Mouse (Mus musculus): ENCODE measurements around the gene Pnma1. TPM values are rescaled to one million over a fixed set of nuclear protein-coding genes. Genes with fewer than 3 reads are reported as not detected.

Gene Pnma1
- polyA plus RNA-seq, 1 experiment from 2014 or later, result 0.14 TPM

GRCm38 (mm10) chr12:84180701-84181435 is 32.6 kb upstream of the Pnma1 start:
- H3K4me3 ChIP-seq (ENCODE audit: low read depth, low read length), result no peak overlapping the region
- peak overlapping the region; percentile 47 for H3K9ac ChIP-seq (ENCODE audit: low read depth, low read length)
- H3K27me3 ChIP-seq (ENCODE audit: control insufficient read depth, insufficient read depth, low read depth, low read length), result no peaks in the 10 kb centered on the region
- H3K36me3 ChIP-seq (ENCODE audit: control insufficient read depth, insufficient read depth), result peaks cover 5% of the 10 kb centered on the region; the same call in 1 of the 2 replicates
- H3K4me2 ChIP-seq (ENCODE audit: low read depth, low read length), result peak overlapping the region; percentile 46
- H3K27ac ChIP-seq (ENCODE audit: low read length), result peak overlapping the region; percentile 54
- no peaks in the 10 kb centered on the region for H3K9me3 ChIP-seq (replicated peaks; ENCODE audit: control insufficient read depth, low read length)
- H3K4me1 ChIP-seq (ENCODE audit: control insufficient read depth, low read depth, low read length), result peaks cover 77% of the 10 kb centered on the region
- ATAC-seq (ENCODE audit: low read depth), result peak; percentile 62
- WGBS (ENCODE audit: insufficient replicate concordance), result 12% methylated on average over 8 of the region's 8 CpGs

- WGBS (ENCODE audit: insufficient replicate concordance), result 73% methylated on average over 3 of the region's 3 CpGs
- H3K4me2 ChIP-seq (ENCODE audit: low read depth, low read length), result 0 out of 2 replicates have a peak overlapping the region, but pooled peaks have one; percentile 46
- peaks cover 77% of the 10 kb centered on the region for H3K4me1 ChIP-seq (ENCODE audit: control insufficient read depth, low read depth, low read length)
- H3K27me3 ChIP-seq (ENCODE audit: control insufficient read depth, insufficient read depth, low read depth, low read length), result no peaks in the 10 kb centered on the region
- H3K9ac ChIP-seq (ENCODE audit: low read depth, low read length), result peak overlapping the region; percentile 30; the same call in 1 of the 2 replicates
- H3K27ac ChIP-seq (ENCODE audit: low read length), result peak overlapping the region; percentile 57
- no peaks in the 10 kb centered on the region for H3K9me3 ChIP-seq (replicated peaks; ENCODE audit: control insufficient read depth, low read length)
- no peak for ATAC-seq (ENCODE audit: low read depth)
- no peak overlapping the region for H3K4me3 ChIP-seq (ENCODE audit: low read depth, low read length)
- peaks cover 4% of the 10 kb centered on the region; the same call in 1 of the 2 replicates for H3K36me3 ChIP-seq (ENCODE audit: control insufficient read depth, insufficient read depth)
Measured at GRCm38 (mm10) chr12:84180090-84180489, 31.8 kb upstream of the Pnma1 start.

GRCm38 (mm10) chr12:84178652-84179445 is 30.6 kb upstream of the Pnma1 start:
- Histone ChIP-seq H3K4me2 (ENCODE audit: low read depth, low read length) (peak overlapping the region; percentile 11; the same call in 1 of the 2 replicates), H3K4me3 (ENCODE audit: low read depth, low read length) (no peak overlapping the region), H3K27me3 (ENCODE audit: control insufficient read depth, insufficient read depth, low read depth, low read length) (no peaks in the 10 kb centered on the region), H3K36me3 (ENCODE audit: control insufficient read depth, insufficient read depth) (peaks cover 3% of the 10 kb centered on the region), H3K9me3 (replicated peaks; ENCODE audit: control insufficient read depth, low read length) (no peaks in the 10 kb centered on the region), H3K4me1 (ENCODE audit: control insufficient read depth, low read depth, low read length) (peaks cover 87% of the 10 kb centered on the region), H3K27ac (ENCODE audit: low read length) (peak overlapping the region; percentile 97), H3K9ac (ENCODE audit: low read depth, low read length) (peak overlapping the region; percentile 11; the same call in 1 of the 2 replicates)
- 51% methylated on average over 10 of the region's 10 CpGs for WGBS (ENCODE audit: insufficient replicate concordance)
- no peak for ATAC-seq (ENCODE audit: low read depth)

- 39% methylated on average over 1 of the region's 1 CpGs for WGBS (ENCODE audit: insufficient replicate concordance)
- peak overlapping the region; percentile 86; the same call in 1 of the 2 replicates for H3K4me2 ChIP-seq (ENCODE audit: low read depth, low read length)
- H3K36me3 ChIP-seq (ENCODE audit: control insufficient read depth, insufficient read depth), result peaks cover 11% of the 10 kb centered on the region
- no peak for ATAC-seq (ENCODE audit: low read depth)
- H3K27ac ChIP-seq (ENCODE audit: low read length), result peak overlapping the region; percentile 97
- peaks cover 94% of the 10 kb centered on the region for H3K4me1 ChIP-seq (ENCODE audit: control insufficient read depth, low read depth, low read length)
- H3K27me3 ChIP-seq (ENCODE audit: control insufficient read depth, insufficient read depth, low read depth, low read length), result no peaks in the 10 kb centered on the region
- H3K9me3 ChIP-seq (replicated peaks; ENCODE audit: control insufficient read depth, low read length), result no peaks in the 10 kb centered on the region
- H3K4me3 ChIP-seq (ENCODE audit: low read depth, low read length), result no peak overlapping the region
- peak overlapping the region; percentile 76 for H3K9ac ChIP-seq (ENCODE audit: low read depth, low read length)
Measured at GRCm38 (mm10) chr12:84178052-84178451, 29.8 kb upstream of the Pnma1 start.

GRCm38 (mm10) chr12:84176886-84177765 is 28.8 kb upstream of the Pnma1 start:
- H3K4me1 ChIP-seq (ENCODE audit: control insufficient read depth, low read depth, low read length), result peaks cover 93% of the 10 kb centered on the region
- 20% methylated on average over 6 of the region's 6 CpGs for WGBS (ENCODE audit: insufficient replicate concordance)
- no peak for ATAC-seq (ENCODE audit: low read depth)
- peak overlapping the region; percentile 86 for H3K4me2 ChIP-seq (ENCODE audit: low read depth, low read length)
- peaks cover 19% of the 10 kb centered on the region for H3K36me3 ChIP-seq (ENCODE audit: control insufficient read depth, insufficient read depth)
- no peaks in the 10 kb centered on the region for H3K9me3 ChIP-seq (replicated peaks; ENCODE audit: control insufficient read depth, low read length)
- peak overlapping the region; percentile 76 for H3K9ac ChIP-seq (ENCODE audit: low read depth, low read length)
- peak overlapping the region; percentile 62 for H3K4me3 ChIP-seq (ENCODE audit: low read depth, low read length)
- H3K27ac ChIP-seq (ENCODE audit: low read length), result peak overlapping the region; percentile 97
- no peaks in the 10 kb centered on the region for H3K27me3 ChIP-seq (ENCODE audit: control insufficient read depth, insufficient read depth, low read depth, low read length)

- peak; percentile 28 for ATAC-seq (ENCODE audit: low read depth)
- 5% methylated on average over 13 of the region's 13 CpGs for WGBS (ENCODE audit: insufficient replicate concordance)
- H3K27ac ChIP-seq (ENCODE audit: low read length), result peak overlapping the region; percentile 97
- H3K4me3 ChIP-seq (ENCODE audit: low read depth, low read length), result peak overlapping the region; percentile 62
- peaks cover 88% of the 10 kb centered on the region for H3K4me1 ChIP-seq (ENCODE audit: control insufficient read depth, low read depth, low read length)
- H3K9ac ChIP-seq (ENCODE audit: low read depth, low read length), result peak overlapping the region; percentile 76
- H3K27me3 ChIP-seq (ENCODE audit: control insufficient read depth, insufficient read depth, low read depth, low read length), result no peaks in the 10 kb centered on the region
- peak overlapping the region; percentile 86 for H3K4me2 ChIP-seq (ENCODE audit: low read depth, low read length)
- H3K9me3 ChIP-seq (replicated peaks; ENCODE audit: control insufficient read depth, low read length), result no peaks in the 10 kb centered on the region
- peaks cover 28% of the 10 kb centered on the region for H3K36me3 ChIP-seq (ENCODE audit: control insufficient read depth, insufficient read depth)
Measured at GRCm38 (mm10) chr12:84176126-84176769, 28.0 kb upstream of the Pnma1 start.

- Histone ChIP-seq H3K27me3 (ENCODE audit: control insufficient read depth, insufficient read depth, low read depth, low read length) (no peaks in the 10 kb centered on the region), H3K9ac (ENCODE audit: low read depth, low read length) (peak overlapping the region; percentile 76), H3K36me3 (ENCODE audit: control insufficient read depth, insufficient read depth) (peaks cover 33% of the 10 kb centered on the region), H3K4me3 (ENCODE audit: low read depth, low read length) (peak overlapping the region; percentile 62), H3K4me2 (ENCODE audit: low read depth, low read length) (peak overlapping the region; percentile 86), H3K27ac (ENCODE audit: low read length) (peak overlapping the region; percentile 97), H3K4me1 (ENCODE audit: control insufficient read depth, low read depth, low read length) (peaks cover 82% of the 10 kb centered on the region), H3K9me3 (replicated peaks; ENCODE audit: control insufficient read depth, low read length) (no peaks in the 10 kb centered on the region)
- ATAC-seq (ENCODE audit: low read depth), result peak; percentile 88
- WGBS (ENCODE audit: insufficient replicate concordance), result under 1% methylated on average over 20 of the region's 20 CpGs
Measured at GRCm38 (mm10) chr12:84175659-84176061, 27.4 kb upstream of the Pnma1 start.

GRCm38 (mm10) chr12:84174871-84175270 is 26.6 kb upstream of the Pnma1 start:
- Histone ChIP-seq H3K4me2 (ENCODE audit: low read depth, low read length) (peak overlapping the region; percentile 86), H3K27me3 (ENCODE audit: control insufficient read depth, insufficient read depth, low read depth, low read length) (no peaks in the 10 kb centered on the region), H3K9me3 (replicated peaks; ENCODE audit: control insufficient read depth, low read length) (no peaks in the 10 kb centered on the region), H3K36me3 (ENCODE audit: control insufficient read depth, insufficient read depth) (peaks cover 39% of the 10 kb centered on the region), H3K4me3 (ENCODE audit: low read depth, low read length) (peak overlapping the region; percentile 62), H3K4me1 (ENCODE audit: control insufficient read depth, low read depth, low read length) (peaks cover 74% of the 10 kb centered on the region), H3K9ac (ENCODE audit: low read depth, low read length) (peak overlapping the region; percentile 47), H3K27ac (ENCODE audit: low read length) (peak overlapping the region; percentile 97)
- peak; percentile 40 for ATAC-seq (ENCODE audit: low read depth)
- WGBS (ENCODE audit: insufficient replicate concordance), result 36% methylated on average over 6 of the region's 6 CpGs
